Mouse (Mus musculus) neural tube, embryonic 12.5 days (tissue): ENCODE results near the gene Sgca. TPM values are rescaled to one million over a fixed set of nuclear protein-coding genes. Genes with fewer than 3 reads are reported as not detected.

Experiments
- ATAC-seq: fragments of 200-750 bp; cut with Nextera tagmentation; 2 replicates; pipeline ENCODE4 v1.8.0; 2017; ENCODE audit warnings: low read depth, mild to moderate bottlenecking, moderate TSS enrichment, moderate library complexity; ENCODE audit not compliant: low FRiP score
- H3K27ac ChIP-seq: fragments of 300-500 bp; sonication (generic); 2 replicates; pipeline ENCODE4 v1.5.1; 2016
- H3K27me3 ChIP-seq: fragments of 300-500 bp; sonication (generic); replicated peaks from 2 replicates; pipeline ENCODE4 v1.6.1; 2016; ENCODE audit warnings: mild to moderate bottlenecking
- H3K36me3 ChIP-seq: fragments of 300-500 bp; sonication (generic); 2 replicates; pipeline ENCODE4 v1.6.1; 2016; ENCODE audit warnings: mild to moderate bottlenecking
- H3K4me1 ChIP-seq: fragments of 300-500 bp; sonication (generic); 2 replicates; pipeline ENCODE4 v1.6.1; 2016
- H3K4me2 ChIP-seq: fragments of 300-500 bp; sonication (generic); replicated peaks from 2 replicates; pipeline ENCODE4 v1.6.1; 2016; ENCODE audit warnings: mild to moderate bottlenecking
- H3K4me3 ChIP-seq: fragments of 300-500 bp; sonication (generic); 2 replicates; pipeline ENCODE4 v1.5.1; 2016
- H3K9ac ChIP-seq: fragments of 300-500 bp; sonication (generic); 2 replicates; pipeline ENCODE4 v1.6.1; 2016; ENCODE audit warnings: mild to moderate bottlenecking
- H3K9me3 ChIP-seq: fragments of 300-500 bp; sonication (generic); 2 replicates; pipeline ENCODE4 v1.6.1; 2016; ENCODE audit warnings: mild to moderate bottlenecking
- WGBS: fragments of 180-500 bp; shearing (Covaris S2); methylation state at CpG from one replicate; pipeline ENCODE4 v1.1.7; 2016; 5-methylcytosine and 5-hydroxymethylcytosine counted together
- polyA plus RNA-seq: library from polyadenylated mRNA; unstranded; fragments of >200 nt; fragmentation: Nextera tagmentation; extraction: Ambion mirVana; gene quantifications from 2 replicates; pipeline ENCODE4 v1.2.1, GENCODE M21; 2016

The Sgca gene
- polyA plus RNA-seq, 1 experiment from 2014 or later, result 0.90 TPM

DNA sequence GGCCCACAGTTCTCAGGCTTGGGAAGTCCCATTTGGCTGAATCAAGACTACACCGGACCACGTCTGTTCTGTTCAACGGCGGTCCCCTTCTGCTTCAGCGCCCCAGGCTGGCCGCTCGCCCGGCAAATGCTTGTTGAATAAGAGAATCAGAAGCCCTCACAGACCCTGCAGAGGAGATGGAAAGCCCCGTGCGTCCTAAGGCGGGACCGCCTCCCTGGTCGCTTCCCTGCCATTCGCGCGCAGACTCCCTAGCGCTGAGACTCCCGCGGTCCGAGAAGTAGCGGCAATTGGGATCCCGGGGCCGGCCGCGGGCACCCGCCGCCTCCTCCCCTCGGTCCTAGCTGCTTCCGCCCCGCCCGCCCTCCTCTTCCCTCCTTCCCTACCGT lies 33.5 kb upstream of the Sgca start, which contains the start of gene Samd14:
Gene Samd14 (plus strand): TSS at position 251 of the 386 bp plus-strand sequence.
- Histone ChIP-seq H3K36me3 (peaks cover 25% of the 10 kb centered on the region), H3K4me2 (peak within 1 kb of the TSS; percentile 78), H3K9me3 (no peaks in the 10 kb centered on the region), H3K4me3 (peak within 1 kb of the TSS; percentile 80), H3K27ac (peak within 1 kb of the TSS; percentile 93), H3K27me3 (no peaks in the 10 kb centered on the region), H3K4me1 (peaks cover 58% of the 10 kb centered on the region), H3K9ac (peak within 1 kb of the TSS; percentile 88)
- peak; percentile 59 for ATAC-seq
- WGBS, result under 1% methylated on average over 29 of the region's 32 CpGs

DNA sequence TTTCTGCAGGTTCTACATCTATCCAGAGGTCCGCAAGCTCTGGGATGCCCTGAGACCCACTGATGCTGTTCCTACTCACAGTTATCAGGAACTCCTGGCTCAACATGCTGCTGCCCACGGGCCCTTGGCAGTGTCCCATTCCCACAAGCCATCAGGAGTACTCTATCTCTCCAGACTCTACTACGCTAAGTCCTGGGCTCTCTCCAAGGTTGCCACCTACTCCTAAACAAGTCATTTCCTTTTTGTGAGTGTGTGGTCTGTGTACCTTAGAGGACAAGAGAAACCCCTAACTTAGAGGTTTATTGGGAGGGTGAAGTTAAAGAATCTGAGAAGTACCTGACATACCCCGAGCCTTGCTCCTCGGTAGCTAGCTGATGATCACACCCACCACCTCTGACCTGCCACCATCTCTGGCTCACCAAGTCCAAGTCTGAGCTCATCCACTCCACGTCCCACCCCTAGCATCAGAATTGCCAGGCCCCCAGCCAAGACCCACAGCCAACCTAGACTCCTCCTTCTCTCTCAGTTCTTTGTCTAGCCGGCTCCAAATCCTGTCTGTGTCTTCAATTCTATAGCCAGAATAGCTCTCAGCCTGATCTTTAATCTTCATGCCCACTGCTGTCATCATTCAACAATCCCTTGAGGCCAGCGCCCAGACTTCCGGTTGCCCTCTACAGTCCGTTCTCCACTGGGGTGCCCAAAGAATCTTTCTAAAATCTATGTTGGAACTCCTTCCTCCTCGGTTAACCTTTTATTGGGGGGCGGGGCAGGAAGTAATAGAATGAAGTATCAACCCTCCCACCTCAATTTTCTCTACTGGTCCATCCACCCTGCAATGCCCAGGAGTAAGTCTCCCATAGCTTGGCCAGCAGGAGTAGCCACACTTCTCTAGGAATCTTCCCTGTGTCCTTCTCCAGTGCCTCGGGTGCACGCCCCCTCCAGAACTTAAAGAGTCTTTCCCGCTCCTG lies 32.8 kb upstream of the Sgca start:
- H3K27me3 ChIP-seq, result no peaks in the 10 kb centered on the region
- peak overlapping the region; percentile 78 for H3K4me2 ChIP-seq
- peak overlapping the region; percentile 88 for H3K9ac ChIP-seq
- ATAC-seq, result 0 out of 2 replicates have a peak, but pooled peaks have one; percentile 2
- H3K4me3 ChIP-seq, result peak overlapping the region; percentile 80
- H3K4me1 ChIP-seq, result peaks cover 57% of the 10 kb centered on the region
- peaks cover 25% of the 10 kb centered on the region for H3K36me3 ChIP-seq
- 36% methylated on average over 15 of the region's 15 CpGs for WGBS
- no peaks in the 10 kb centered on the region for H3K9me3 ChIP-seq
- H3K27ac ChIP-seq, result peak overlapping the region; percentile 93

DNA sequence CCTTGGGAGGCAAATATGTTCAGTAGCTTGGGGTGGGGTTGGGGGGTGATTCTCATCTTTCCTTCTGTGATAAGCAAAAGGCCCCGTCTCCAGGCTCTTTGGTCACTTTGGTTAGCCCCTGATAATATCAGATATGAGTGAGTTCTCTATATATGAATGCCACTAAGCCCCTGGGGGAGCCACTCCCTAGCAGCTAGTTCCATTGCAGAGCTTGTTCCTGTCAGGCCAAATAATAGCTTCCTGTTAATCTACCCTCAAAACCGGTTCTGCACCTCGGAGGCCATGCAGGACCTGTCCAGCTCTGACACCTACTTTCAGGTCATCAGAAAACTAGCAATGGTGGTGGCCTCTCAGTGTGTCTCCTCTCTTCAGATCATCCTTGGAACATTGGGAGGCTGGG lies 31.3 kb upstream of the Sgca start:
- peaks cover 47% of the 10 kb centered on the region for H3K4me1 ChIP-seq
- no peaks in the 10 kb centered on the region for H3K27me3 ChIP-seq
- 0 out of 2 replicates have a peak overlapping the region, but pooled peaks have one; percentile 12 for H3K27ac ChIP-seq
- peaks cover 36% of the 10 kb centered on the region for H3K36me3 ChIP-seq
- H3K9ac ChIP-seq, result no peak overlapping the region; the same call in 1 of the 2 replicates
- H3K9me3 ChIP-seq, result no peaks in the 10 kb centered on the region
- H3K4me3 ChIP-seq, result no peak overlapping the region
- WGBS, result 86% methylated on average over 3 of the region's 3 CpGs
- H3K4me2 ChIP-seq, result peak overlapping the region; percentile 70
- ATAC-seq, result no peak

DNA sequence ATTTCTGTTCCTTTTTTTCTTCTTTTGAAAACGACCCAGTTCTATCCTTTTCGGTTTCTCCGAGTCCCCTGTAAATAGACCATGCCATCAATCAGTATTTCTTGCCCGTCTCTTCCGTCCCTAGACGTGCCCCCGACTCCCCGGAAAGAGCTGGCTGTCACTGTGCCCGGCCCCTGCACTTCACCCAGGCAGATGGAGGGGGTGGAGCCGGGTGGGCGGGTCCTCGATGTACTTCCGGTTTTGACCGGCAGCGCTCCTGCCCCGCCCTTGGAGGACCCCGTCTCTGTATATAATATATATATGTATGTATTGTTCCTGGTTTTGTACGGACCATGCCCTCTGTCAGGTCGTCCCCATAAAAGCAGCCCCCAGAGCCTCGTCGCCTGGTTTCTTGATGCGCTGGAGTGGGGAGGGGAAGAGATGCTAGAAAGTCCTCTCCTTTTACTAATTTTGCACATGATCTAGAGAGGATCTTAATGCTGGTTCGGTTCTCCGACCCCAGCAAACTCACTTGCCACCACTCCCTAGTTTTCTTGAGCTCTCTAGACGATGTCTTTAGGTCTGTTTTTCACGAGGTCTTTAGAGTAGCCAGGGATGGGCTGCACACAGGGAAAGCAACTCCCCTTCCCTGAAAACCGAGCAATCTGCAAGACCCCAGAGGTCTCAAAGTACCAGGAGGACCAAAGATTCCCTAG lies 30.5 kb upstream of the Sgca start:
- peaks cover 44% of the 10 kb centered on the region for H3K36me3 ChIP-seq
- peak overlapping the region; percentile 70 for H3K4me2 ChIP-seq
- no peaks in the 10 kb centered on the region for H3K27me3 ChIP-seq
- H3K9me3 ChIP-seq, result no peaks in the 10 kb centered on the region
- H3K9ac ChIP-seq, result peak overlapping the region; percentile 53
- ATAC-seq, result peak; percentile 46
- peak overlapping the region; percentile 16; the same call in 1 of the 2 replicates for H3K27ac ChIP-seq
- peaks cover 42% of the 10 kb centered on the region for H3K4me1 ChIP-seq
- H3K4me3 ChIP-seq, result peak overlapping the region; percentile 28
- WGBS, result 2% methylated on average over 27 of the region's 27 CpGs

DNA sequence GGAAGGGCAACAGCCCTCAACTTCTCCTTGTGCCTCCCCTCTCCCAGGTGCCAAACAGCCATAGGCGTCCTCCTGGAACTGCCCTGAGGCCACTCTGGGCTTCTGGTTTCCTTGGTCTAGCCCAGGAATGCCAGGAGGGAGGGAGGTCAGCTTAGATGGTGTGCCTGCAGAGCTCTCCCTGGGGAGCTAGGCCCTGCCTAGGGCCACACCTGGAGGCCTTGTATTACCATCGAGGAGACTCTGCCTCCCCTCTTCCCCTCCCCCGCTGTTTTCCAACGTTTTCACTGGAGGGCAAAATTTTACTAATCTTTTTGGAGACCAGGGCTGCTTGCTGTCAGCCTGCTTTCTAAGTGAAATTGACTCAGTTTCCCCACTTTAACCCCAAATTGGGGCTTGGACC lies 29.9 kb upstream of the Sgca start:
- Histone ChIP-seq H3K27me3 (no peaks in the 10 kb centered on the region), H3K36me3 (peaks cover 48% of the 10 kb centered on the region), H3K9ac (0 out of 2 replicates have a peak overlapping the region, but pooled peaks have one; percentile 53), H3K4me1 (peaks cover 44% of the 10 kb centered on the region), H3K27ac (peak overlapping the region; percentile 16; the same call in 1 of the 2 replicates), H3K4me2 (peak overlapping the region; percentile 70), H3K9me3 (no peaks in the 10 kb centered on the region), H3K4me3 (peak overlapping the region; percentile 28; the same call in 1 of the 2 replicates)
- WGBS, result 37% methylated on average over 4 of the region's 4 CpGs
- ATAC-seq, result no peak

DNA sequence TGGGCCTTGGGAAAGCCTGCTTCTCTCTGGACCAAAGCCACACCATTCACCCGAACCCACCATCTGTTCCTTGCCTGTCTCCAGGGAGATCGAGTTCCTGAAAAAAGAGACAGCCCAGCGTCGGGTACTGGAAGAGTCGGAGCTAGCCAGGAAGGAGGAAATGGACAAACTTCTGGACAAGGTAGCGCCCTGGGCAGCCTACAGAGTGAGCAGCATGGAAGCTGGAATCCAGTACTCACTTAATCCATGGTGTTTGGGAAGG lies 28.7 kb upstream of the Sgca start:
- Histone ChIP-seq H3K4me2 (no peak overlapping the region), H3K9me3 (no peaks in the 10 kb centered on the region), H3K4me1 (peaks cover 55% of the 10 kb centered on the region), H3K4me3 (no peak overlapping the region), H3K36me3 (peaks cover 56% of the 10 kb centered on the region), H3K9ac (no peak overlapping the region), H3K27ac (no peak overlapping the region), H3K27me3 (no peaks in the 10 kb centered on the region)
- 71% methylated on average over 6 of the region's 6 CpGs for WGBS
- no peak for ATAC-seq

DNA sequence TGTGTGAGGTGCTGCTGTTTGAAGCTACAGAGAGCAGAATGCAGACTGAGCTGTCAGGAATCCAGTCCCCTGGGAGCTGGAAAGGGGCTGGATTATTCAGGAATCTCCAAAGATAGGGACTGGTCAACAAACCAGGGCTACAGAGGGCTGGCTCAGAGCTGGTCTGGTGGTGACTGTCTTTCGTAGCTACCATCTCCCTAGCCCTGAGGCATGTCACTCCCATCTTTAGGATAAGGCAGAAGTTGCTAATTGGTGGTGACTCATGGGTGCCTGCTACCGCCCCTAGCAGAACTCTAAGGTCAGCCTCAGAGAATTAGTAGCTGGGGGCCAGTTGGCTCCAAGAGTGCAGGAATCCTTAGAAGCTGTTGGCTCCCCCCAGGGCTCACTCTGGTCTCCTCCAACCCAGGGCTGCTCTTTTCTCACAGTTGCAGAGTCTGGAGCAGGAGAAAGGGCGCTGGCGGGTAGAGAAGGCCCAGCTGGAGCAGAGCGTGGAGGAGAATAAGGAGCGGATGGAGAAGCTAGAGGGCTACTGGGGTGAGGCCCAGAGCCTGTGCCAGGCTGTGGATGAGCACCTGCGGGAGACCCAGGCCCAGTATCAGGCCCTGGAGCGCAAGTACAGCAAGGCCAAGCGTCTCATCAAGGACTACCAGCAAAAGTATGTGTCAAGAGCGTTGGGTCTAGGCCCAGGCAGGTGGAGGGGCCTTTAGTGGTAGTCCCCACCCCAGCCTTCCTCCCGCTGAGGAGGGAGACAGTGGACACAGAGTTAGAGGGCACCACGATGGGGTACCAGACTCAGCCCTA lies 28.2 kb upstream of the Sgca start:
- Histone ChIP-seq H3K27ac (no peak overlapping the region), H3K4me2 (no peak overlapping the region), H3K9ac (no peak overlapping the region), H3K9me3 (no peaks in the 10 kb centered on the region), H3K36me3 (peaks cover 61% of the 10 kb centered on the region), H3K27me3 (no peaks in the 10 kb centered on the region), H3K4me1 (peaks cover 58% of the 10 kb centered on the region), H3K4me3 (no peak overlapping the region)
- no peak for ATAC-seq
- WGBS, result 89% methylated on average over 12 of the region's 12 CpGs

DNA sequence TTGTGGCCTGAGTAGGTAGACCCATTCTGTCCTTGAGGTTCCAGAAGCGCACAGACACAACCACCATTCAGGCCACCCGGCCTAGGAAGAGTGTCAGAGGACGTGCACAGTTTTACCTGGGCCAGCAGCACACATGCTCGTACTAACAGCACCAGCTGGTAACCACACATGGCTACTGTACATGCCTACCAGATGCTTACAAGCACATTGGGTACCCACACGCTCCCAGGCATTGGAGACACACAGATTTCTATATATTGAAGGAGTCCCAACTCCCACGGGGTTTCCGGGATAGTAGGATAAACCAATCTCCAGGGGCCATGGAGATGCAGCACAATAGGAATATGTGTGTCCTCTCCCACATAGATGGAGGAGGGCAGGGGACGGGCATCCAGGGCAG lies 26.6 kb upstream of the Sgca start:
- no peak overlapping the region for H3K4me2 ChIP-seq
- WGBS, result 95% methylated on average over 8 of the region's 8 CpGs
- H3K4me3 ChIP-seq, result no peak overlapping the region
- peaks cover 47% of the 10 kb centered on the region for H3K4me1 ChIP-seq
- H3K9me3 ChIP-seq, result no peaks in the 10 kb centered on the region
- no peaks in the 10 kb centered on the region for H3K27me3 ChIP-seq
- no peak overlapping the region for H3K9ac ChIP-seq
- no peak for ATAC-seq
- H3K36me3 ChIP-seq, result peaks cover 78% of the 10 kb centered on the region
- no peak overlapping the region for H3K27ac ChIP-seq

DNA sequence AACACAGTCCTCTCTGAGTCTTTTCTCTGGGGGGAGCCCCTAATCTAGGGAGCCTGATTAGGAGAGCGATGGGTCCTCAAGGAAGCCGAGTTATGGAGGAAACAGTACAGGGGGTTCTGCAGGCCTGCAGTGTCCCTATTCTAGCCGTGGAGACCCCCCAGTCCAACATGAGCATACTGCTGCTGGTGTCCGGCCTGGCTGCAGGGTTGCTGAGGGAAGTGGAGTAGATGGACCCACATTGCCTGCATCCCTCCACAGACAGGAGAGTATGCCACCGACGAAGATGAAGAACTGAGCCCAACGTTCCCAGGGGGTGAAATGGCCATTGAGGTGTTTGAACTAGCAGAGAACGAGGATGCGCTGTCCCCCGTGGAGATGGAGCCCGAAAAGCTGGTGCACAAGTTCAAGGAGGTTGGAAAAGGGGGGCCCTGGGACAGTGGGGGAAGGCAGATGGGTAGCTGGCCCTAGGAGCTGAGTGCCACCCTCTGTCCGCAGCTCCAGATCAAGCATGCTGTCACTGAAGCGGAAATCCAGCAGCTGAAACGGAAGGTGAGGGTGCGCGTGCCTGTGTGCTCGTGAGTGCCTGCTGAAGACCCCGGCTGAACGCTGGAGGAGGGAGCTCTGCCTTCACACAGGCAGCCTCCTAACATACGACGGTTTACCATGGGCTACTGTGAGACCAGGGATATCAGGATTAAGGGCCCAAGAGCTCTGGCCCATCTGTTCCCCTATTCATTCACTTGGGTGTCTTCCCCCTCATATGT lies 25.6 kb upstream of the Sgca start:
- 89% methylated on average over 21 of the region's 21 CpGs for WGBS
- Histone ChIP-seq H3K9ac (no peak overlapping the region), H3K36me3 (peaks cover 87% of the 10 kb centered on the region), H3K27me3 (no peaks in the 10 kb centered on the region), H3K4me3 (no peak overlapping the region), H3K9me3 (no peaks in the 10 kb centered on the region), H3K4me2 (no peak overlapping the region), H3K27ac (no peak overlapping the region), H3K4me1 (peaks cover 39% of the 10 kb centered on the region)
- no peak for ATAC-seq

DNA sequence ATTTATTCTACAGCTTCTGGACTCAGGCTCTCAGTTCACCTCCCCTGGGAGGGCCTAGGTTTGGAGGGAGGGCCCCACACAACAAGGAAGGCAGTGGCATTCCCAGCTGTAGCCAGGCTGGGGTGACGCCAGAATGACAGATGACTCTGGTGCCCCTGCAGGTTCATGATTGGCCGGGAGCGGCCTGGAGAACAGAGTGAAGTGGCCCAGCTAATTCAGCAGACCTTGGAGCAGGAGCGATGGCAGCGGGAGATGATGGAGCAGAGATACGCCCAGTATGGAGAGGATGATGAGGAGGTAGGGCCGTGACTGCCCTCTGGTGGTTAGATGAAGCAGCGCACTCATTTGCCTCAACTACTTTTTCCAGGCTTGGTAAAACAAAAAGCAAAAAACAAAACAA lies 24.9 kb upstream of the Sgca start:
- H3K4me3 ChIP-seq, result no peak overlapping the region

DNA sequence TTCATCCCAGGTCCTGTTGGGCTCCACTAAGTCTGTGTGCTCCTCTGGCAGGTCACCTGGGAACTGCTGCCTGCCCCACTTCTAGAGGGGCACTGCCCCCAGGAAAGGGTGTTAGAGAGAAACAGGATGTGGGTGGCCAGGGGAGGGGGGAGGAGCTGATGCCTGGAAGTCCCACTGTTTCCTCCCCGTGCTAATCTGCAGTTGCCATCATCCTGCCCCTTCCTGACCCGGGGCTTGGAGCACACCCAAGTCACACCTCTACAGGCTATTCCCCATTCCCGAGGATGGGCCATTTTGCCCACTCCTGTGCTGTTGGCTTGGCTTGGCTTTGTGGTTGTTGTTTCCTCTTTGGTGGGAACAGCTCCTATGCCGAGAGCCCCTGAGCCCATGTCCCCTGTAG lies 24.4 kb upstream of the Sgca start:
- 0 out of 2 replicates have a peak overlapping the region, but pooled peaks have one; percentile 29 for H3K9ac ChIP-seq
- H3K27ac ChIP-seq, result peak overlapping the region; percentile 46
- WGBS, result 40% methylated on average over 4 of the region's 4 CpGs
- H3K4me1 ChIP-seq, result peaks cover 38% of the 10 kb centered on the region
- H3K27me3 ChIP-seq, result no peaks in the 10 kb centered on the region
- H3K4me2 ChIP-seq, result peak overlapping the region; percentile 21
- no peaks in the 10 kb centered on the region for H3K9me3 ChIP-seq
- H3K4me3 ChIP-seq, result no peak overlapping the region; the same call in 1 of the 2 replicates
- ATAC-seq, result peak; percentile 1; the same call in 1 of the 2 replicates
- H3K36me3 ChIP-seq, result peaks cover 93% of the 10 kb centered on the region

More for the DNA sequence above, 24.9 kb upstream of the Sgca start:
- peak overlapping the region; percentile 46 for H3K27ac ChIP-seq
- H3K9me3 ChIP-seq, result no peaks in the 10 kb centered on the region
- H3K36me3 ChIP-seq, result peaks cover 94% of the 10 kb centered on the region
- peak overlapping the region; percentile 21 for H3K4me2 ChIP-seq
- H3K27me3 ChIP-seq, result no peaks in the 10 kb centered on the region
- peak; percentile 68 for ATAC-seq
- under 1% methylated on average over 8 of the region's 8 CpGs for WGBS
- peaks cover 38% of the 10 kb centered on the region for H3K4me1 ChIP-seq
- 0 out of 2 replicates have a peak overlapping the region, but pooled peaks have one; percentile 29 for H3K9ac ChIP-seq
